In genomic region chr15:8319191-8319590, GRCm38 (mm10) we compare ENCODE assay signal across 12 mouse cellular contexts.
"Had no signal": no experiment of that assay in that cellular context is flagged by ENCODE, and none has a peak within 500 bp of the region (broad histone marks: within the 10 kb centered on the region; RNA-seq: fewer than 3 reads in every experiment).

No protein-coding gene starts in this region.

- DNase-seq: retina, postnatal 1 day; right cerebral cortex, adult 18-20 months; right cerebral cortex, postnatal 14 days; right cerebral cortex, postnatal 25 days; right cerebral cortex, postnatal 4 days; spleen, adult 18-20 months; thymus, adult 18-20 months; thymus, adult 2 months; thymus, postnatal 14 days; thymus, postnatal 25 days; thymus, postnatal 36 days; thymus, postnatal 4 days had no signal
